Mouse (Mus musculus): ENCODE results near the gene Disp2.

The Disp2 gene

DNA sequence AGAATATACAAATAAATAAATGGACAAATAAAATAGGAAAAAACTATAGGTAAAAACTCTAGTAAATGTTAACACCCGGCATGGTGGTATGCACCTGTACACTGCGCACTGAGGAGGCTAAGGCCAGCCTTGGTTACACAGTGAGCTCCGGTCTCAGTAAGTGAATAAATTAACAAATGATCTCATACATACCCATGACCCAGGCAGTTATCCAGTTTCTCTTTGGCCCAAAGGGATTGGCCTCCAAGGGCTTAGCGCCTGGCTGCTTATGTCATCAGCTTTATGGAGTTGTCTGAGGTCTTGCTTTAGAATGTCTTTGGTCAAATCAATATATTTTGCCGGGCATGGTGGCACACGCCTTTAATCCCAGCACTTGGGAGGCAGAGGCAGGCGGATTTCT, 4.1 kb downstream of the Disp2 start:
- no peak for DNase-seq (ENCODE audit: low read depth in 2 of 2, low spot score in 2 of 2)

DNA sequence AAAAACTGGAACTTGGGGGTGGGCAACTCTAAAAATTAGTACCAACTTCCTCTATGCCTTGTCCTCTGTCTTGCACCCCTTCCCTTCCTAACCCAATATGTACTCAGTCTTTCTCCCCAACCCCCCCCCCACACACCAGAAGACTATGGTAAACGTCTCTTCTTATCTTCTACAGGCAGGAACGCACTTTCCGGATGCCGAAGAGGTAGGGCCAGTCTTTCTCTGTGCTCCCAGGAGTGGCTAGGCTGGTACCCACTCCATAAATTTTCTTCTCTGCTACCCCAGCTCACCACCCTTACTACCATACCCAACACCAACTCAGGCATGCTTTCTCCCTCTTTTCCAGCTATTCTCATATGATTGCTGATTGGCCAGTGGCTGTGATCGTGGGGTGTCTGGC, 7.0 kb downstream of the Disp2 start:
- DNase-seq (ENCODE audit: low read depth in 2 of 2, low spot score in 2 of 2): no peak

DNA sequence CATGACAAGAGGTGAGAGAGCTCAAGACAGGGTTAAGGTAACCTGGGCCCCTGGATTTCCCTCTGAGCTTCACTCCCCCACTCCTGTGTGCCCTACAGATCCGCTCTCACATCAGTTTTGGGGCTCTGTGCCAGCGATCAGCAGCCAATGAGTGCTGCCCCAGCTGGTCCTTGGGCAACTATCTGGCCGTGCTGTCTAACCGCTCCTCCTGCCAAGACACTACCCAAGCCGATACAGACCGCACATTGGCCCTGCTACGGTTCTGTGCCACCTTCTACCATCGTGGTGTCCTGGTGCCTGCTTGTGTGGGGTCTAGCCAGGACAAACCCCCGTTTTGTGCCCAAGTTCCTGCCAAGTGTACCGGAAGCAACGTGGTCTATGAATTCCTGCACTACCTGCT, 10.0 kb downstream of the Disp2 start:
- no peak for DNase-seq (ENCODE audit: low read depth in 2 of 2, low spot score in 2 of 2)

DNA sequence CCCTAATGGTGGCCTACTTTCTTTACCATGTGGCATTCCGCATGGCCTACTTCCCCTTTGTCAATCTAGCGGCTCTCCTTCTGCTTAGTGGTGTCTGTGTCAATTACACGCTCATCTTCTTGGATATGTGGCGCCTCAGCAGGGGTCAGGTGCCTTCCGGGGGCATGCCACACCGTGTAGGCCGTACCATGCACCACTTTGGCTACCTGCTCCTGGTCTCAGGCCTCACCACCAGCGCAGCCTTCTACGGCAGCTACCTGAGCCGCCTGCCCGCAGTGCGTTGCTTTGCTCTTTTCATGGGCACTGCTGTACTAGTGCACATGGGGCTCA, 10.7 kb downstream of the Disp2 start:
- no peak for DNase-seq (ENCODE audit: low read depth in 2 of 2, low spot score in 2 of 2)

DNA sequence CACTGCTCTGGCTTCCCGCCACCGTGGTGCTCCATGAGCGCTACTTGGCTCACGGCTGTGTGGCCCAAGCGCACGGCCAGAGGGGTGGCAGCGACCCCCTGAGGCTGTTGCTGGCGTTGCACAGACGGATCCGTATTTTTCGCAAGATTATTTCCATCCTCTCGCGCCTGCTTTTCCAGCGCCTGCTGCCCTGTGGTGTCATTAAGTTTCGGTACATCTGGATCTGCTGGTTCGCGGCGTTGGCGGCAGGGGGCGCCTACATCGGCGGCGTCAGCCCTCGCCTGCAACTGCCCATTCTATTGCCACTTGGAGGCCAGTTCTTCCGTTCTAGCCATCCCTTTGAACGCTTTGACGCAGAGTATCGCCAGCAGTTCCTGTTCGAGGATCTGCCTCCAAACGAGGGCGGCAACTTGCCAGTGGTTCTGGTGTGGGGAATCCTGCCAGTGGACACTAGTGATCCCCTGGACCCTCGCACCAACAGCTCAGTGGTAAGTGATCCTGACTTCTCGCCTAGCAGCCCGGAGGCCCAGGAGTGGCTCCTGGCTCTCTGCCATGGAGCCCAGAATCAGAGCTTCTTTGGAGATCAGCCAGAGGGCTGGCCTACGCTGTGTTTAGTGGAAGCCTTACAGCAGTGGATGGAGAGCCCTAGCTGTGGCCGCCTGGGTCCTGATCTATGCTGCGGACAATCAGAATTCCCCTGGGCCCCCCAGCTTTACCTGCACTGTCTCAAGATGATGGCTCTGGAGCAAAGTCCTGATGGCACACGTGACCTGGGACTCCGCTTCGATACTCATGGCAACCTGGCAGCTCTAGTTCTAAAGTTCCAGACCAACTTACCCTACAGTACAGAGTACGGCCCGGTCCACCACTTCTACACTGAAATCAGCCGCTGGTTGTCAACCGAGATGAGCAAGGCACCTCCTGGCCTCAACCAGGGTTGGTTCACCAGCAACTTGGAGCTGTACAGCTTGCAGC, 11.3 kb downstream of the Disp2 start:
- DNase-seq (ENCODE audit: low read depth in 2 of 2, low spot score in 2 of 2): no peak

DNA sequence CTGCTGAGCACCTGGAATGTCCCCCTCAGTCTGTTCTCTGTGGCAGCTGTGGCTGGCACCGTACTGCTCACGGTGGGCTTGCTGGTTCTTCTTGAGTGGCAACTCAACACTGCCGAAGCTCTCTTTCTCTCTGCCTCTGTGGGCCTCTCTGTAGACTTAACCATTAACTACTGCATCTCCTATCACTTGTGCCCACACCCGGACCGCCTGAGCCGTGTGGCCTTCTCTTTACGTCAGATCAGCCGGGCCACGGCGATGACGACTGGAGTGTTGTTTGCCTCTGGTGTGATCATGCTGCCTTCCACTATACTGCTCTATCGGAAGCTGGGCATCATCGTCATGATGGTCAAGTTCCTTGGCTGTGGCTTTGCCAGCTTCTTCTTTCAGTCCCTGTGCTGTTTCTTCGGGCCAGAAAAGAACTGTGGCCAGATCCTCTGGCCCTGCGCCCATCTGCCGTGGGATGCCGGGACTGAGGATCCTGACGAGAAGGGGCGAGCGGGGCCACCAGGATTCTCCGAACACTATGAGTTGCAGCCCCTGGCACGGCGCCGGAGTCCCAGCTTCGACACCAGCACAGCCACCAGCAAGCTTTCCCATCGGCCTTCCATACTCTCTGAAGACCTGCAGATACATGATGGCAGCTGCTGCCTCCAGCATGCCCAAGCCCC, 12.2 kb downstream of the Disp2 start:
- DNase-seq (ENCODE audit: low read depth in 2 of 2, low spot score in 2 of 2): no peak

DNA sequence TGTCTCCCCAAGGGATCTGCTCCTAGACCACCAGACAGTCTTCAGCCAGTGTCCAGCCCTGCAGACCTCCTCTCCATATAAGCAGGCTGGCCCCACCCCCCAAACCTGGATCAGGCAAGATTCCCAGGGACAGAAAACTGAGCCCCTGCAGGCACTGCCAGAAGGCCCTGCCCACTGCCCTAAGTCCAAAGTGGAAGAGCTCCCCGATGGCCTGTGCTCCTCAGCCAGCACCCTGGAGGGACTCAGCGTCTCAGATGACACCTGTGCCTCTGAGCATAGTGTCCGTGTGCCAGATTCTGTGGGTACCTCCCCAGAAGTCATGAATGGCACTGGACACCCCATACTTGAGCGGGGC, 12.7 kb downstream of the Disp2 start:
- no peak for DNase-seq (ENCODE audit: low read depth in 2 of 2, low spot score in 2 of 2)

DNA sequence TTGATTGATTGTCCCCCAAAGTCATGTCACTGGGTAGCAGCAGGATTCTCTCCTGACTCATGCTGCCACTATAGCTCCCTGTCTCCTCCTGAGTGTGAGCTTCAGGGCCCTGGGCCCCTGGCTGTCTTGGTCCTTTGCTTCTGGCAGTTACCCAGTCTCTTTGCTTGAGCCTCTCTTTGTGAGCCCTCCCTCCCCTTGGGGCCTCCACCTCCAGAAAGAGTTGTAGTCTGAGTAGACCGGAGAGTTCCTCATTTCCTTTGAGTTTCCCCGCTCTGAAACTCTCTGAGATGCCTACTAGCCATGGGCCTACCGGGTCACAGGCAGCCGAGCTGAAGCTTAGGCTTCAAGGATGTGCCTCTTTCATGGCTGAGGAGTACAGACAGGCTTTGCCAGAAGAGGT, 14.1 kb downstream of the Disp2 start:
- DNase-seq (ENCODE audit: low read depth in 2 of 2, low spot score in 2 of 2): no peak

DNA sequence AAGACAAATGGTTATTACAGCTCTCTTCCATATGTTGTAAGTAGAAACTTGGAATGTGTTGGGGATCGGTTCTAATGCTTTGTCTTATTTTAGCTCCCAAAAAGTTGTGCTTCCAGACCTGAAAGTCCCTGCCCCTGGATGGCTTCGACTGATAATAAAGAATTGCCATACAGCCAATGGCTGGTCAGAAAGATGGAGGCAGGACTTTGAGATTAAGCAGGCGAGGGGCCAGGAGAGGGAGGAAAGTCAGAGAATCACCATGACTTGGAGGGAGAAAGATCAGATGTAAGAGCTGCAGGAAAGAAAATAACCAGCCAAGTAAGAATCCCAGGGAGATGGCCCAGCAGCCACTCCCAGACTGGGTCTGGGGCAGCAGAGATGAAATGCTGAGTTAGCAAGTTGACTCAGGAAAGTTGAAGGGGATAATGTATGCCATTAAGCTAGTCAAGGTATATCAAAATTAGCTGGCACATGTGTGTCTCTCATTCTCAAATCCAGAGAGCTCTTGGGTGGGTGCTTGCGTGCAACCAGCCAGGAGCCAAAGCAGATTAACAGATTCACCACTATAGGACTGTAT, 23.1 kb downstream of the Disp2 start:
- no peak for DNase-seq (ENCODE audit: low read depth in 2 of 2, low spot score in 2 of 2)

DNA sequence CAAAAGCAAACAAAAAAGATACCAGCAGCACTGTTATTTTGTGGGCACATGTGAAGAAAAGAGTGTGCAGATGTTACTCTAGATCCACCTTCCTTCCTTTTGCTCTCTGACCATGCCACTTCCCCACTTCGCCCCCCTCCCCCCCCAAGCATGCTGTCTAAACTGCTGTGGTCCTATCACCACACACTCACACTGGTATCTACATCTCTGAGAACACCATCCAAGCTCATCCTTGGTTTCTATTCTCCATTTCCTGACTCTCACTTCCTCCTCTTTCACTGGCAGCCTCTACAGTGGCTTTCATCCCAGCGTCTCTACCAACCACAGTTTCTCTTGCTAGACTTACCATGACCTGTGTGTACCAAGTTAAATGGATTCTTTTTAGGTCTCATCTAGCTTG, 25.0 kb downstream of the Disp2 start:
- DNase-seq (ENCODE audit: low read depth in 2 of 2, low spot score in 2 of 2): no peak

DNA sequence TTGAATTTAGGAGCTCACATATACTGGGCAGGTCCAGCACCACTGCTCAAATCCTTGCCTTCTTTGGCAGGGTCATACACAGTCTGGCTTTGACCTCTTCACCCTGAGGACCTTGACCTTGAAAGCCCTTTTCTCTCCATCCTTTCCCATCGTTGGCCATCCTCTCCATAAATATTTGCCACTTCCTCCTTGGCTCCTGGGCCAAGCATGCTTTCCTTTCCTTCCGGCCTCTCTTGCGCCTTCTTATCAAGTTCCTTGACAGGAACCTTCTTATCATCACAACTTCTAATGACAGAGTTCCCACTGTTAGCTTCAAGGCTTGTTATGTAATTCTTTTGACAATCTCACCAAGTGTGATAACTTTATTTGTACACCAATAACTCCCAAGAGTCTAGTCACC, 25.6 kb downstream of the Disp2 start:
- DNase-seq (ENCODE audit: low read depth in 2 of 2, low spot score in 2 of 2): no peak

DNA sequence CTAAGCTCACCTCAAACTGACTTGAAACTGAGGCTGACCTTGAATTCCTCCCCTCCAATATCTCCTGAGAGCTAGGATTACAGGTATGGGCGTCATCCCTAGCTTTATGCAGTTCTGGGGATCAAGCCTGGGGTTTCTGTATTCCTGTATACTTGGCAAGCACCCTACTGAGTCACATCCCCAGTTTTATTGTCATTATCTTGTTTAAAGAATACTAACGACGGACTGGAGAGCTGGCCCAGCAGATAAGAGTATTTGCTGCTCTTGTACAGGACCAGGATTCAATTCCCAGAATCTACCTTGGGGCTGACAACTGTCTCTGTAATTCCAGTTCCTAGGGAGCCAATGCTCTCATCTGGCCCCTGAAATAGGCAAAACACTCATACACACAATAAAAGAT, 26.2 kb downstream of the Disp2 start:
- DNase-seq (ENCODE audit: low read depth in 2 of 2, low spot score in 2 of 2): no peak

DNA sequence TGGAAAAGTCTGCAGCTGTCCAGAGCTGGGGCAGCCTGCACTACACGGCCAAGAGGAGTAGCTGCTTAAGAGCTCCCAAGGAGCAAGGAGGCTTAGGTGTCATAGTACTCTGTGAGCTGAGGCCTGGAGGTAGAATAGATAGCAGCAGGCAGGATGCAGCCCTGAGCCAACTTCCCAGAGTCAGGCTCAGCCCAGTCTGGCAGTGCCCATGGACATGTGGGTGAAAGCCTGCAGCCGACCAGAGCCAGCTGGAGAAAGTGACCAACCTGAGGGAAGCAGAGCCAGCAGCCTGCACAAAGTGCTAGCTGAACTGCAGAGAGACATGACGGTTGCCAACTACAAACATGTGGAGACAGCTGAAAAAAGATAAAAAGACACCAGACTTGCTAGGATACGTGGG, 27.3 kb downstream of the Disp2 start:
- DNase-seq (ENCODE audit: low read depth in 2 of 2, low spot score in 2 of 2): no peak

DNA sequence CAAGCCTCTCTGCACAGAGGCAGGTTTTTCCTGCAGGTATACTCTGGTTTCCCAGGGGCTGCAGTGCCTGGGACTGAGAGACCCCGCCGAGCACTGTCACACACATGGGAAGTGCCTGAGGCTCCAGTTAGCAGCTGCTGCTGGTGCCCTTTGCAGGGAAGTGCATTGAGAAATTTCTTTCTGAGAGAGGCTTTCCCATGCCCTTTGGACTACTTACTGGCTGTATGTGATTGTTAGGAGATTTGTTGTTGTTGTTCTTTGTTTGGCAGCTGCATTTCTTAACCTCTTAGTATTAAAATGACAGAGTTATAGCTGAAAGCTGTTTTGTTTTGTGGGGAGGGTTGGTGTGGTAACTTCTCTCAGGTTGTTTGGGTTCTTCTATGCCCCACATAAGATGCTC, 31.3 kb downstream of the Disp2 start:
- DNase-seq (ENCODE audit: low read depth in 2 of 2, low spot score in 2 of 2): no peak

DNA sequence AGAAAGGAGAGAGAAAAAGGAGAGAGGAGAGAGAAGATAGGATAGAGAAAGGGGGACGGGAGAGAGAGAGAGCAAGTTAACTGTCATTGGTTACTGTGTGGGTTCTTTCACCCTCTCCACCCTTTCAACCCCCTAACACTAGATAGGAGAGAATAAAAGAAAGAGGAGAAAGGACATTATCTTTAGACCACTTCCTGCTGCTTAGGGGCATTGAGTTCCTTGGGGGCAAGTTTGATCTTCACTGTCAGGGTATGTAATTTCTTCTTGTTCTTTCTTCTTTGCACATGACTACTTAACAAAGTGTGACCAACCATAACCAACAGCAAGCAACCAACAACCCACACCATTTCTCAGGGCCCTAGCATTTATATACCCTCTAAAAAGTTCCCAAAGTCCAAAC, 33.2 kb downstream of the Disp2 start:
- no peak for DNase-seq (ENCODE audit: low read depth in 2 of 2, low spot score in 2 of 2)

DNA sequence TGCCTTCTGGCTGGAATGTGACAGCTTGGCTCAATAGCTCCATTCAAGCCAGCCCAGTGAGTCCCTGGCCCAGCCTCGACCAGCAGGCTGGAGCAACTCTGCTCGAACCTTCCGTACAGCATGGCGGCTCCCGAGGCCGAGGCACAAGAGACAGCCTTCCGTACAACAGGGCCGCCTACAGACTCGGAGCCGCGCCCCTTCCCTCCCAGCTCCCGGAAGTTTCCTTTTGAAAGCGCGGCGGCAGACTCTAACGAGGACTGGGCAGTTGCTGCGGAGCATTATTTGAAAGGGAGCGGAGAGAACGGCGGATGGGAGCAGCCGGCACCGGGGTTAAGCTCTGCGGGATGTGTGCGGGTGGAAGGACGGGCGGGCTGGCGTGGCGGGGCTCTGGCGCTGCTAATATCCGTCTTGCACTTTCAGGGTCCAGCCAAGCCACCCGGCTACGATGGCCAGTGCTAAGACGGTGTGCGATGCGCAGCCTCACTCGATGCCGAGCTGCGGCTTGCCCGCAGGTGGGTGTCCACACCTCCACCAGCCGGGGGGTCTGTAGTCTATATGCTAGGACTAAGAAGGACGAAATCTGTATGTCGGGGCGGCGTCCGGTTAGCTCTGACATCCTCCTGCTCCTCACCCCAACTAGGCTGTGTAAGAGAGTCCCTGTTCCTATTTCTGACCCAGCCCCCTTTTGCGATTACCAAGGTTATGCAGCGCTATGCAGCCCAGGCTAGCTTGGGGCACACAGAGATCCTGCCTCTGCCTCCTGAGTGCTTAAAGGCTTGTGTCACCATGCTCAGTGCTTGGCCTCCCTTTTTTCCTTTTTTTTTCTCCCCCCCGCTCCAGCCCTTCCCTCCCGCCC, 34.7 kb downstream of the Disp2 start, which contains the start of gene Knstrn:
Gene Knstrn (plus strand): TSS at position 23 of the 856 bp plus-strand sequence.
- DNase-seq (ENCODE audit: low read depth in 2 of 2, low spot score in 2 of 2): peak; percentile 75 to 83

DNA sequence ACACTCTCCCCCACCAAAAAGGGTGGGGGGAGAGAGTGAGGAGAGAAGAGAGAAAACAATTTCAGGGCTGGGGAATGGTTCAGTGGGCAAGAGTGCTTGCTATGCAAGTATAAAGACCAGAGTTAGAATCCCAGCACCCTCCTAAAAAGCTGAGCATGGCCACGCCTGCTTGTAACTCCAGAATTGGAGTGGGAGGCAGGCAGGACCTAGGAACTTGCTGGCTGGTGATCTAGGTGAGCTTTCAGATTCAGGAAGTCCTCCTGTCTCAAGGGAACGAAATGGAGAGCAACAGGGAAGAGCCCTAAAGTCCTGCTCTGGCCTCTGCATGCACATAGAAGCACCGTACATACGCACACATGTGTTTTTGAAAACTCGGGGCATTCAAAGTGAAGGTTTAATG, 43.3 kb downstream of the Disp2 start:
- no peak for DNase-seq (ENCODE audit: low read depth in 2 of 2, low spot score in 2 of 2)

DNA sequence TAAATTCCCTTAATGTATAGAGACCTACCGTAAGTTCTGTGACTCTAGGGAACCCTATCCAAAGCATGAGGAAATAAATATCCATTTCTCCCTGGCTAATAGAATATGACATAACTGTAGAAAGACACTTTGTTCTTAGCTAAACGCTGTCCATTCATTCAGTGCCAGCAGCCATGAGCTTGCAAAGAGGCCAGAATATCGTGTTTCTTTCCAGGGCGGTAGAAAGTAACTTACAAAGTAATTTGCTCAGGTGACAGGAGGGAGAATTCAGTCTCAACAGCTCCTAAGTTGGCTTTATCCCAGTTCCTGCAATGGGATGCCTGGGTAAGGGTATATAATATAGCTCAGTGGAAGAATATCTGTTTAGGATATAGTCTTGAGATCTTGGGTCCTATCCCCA, 44.9 kb downstream of the Disp2 start:
- no peak for DNase-seq (ENCODE audit: low read depth in 2 of 2, low spot score in 2 of 2)

DNA sequence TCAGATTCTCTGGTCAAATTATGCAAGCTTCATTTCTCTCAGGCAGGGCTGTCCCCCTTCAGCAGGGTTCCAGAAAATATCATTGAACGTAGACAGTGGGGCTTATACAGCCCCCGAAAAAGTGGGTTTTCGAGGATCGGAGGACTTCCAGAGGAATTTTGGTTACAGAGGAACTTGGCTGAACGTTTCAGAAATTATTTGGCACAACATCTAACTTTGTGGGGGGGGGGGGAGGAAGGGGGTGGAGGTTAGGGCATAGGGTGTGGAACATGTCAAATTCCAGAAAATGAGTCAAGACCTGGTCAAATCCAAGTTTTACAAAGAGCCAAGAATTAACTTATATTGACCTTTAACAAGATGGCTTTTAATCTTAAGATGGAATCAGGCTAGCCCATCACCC, 49.6 kb downstream of the Disp2 start:
- DNase-seq (ENCODE audit: low read depth in 2 of 2, low spot score in 2 of 2): no peak

DNA sequence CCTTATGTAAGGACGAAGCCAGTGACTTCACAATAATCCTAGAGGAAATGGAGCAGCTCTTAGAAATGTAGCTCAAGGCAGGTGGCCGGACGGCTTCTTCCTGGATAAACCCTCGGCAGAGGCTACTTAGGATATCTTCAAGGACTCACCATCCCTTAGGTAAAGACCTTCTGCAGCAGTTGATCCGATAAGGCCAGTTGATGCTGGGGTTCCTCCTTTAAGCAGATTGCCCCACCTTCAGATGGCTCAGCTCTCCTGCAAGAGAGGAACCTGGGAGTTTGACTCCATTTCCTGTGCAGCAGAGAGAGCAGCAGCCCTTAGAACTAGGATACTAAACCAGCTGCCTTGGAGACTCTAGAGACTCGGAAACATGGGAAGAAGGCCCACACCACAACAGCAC, 54.5 kb downstream of the Disp2 start:
- DNase-seq (ENCODE audit: low read depth in 2 of 2, low spot score in 2 of 2): no peak

DNA sequence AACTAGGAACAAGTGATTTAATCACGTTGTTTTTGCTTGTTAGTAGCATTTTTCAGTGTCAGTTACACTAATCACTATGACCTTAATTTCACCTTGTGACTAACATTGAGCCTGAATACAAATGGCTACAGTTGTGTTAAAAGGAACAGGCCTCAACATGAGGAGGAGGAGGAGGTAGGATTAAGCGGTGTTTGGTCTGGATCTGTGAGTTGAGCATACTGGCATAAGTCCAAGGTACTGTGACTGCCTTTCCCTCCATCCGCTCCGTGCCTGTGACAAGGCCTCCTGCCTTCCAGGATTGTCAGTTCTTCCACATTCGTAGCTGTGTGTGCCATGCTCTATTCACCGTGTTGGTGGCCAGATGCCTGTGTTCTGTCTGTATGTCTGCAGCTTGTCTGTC, 55.6 kb downstream of the Disp2 start:
- no peak for DNase-seq (ENCODE audit: low read depth in 2 of 2, low spot score in 2 of 2)

DNA sequence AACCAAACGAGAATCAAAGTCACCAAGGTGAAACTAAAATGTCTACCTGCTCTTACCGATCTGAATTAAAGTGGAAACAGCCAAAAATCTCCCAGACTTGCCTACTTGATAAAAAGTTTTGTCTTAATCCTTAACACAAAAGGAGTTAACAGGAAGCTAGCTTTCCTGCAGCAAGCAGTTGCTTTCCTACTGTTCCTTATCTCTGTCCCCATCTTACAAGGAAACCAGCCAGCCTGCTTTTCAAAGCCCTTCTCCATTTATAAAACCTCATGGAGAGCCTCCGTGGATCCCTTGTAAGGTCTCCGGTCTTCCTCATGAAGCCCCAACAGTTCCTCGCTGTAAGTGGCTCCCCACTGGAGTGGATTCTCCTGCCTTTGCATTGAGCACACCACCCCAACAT, 58.8 kb downstream of the Disp2 start:
- DNase-seq (ENCODE audit: low read depth in 2 of 2, low spot score in 2 of 2): no peak

Measured in CD8-positive naive resting alpha-beta T cell, adult 2 months (primary cell).